Mouse (Mus musculus): ENCODE data around the gene Kri1. TPM values are rescaled to one million over a fixed set of nuclear protein-coding genes. Genes with fewer than 3 reads are reported as not detected.
A peak's percentile ranks its signal among the peaks of the same experiment; 100 is the strongest.
"Not testable (repeated sequence)": the region's sequence is repeated elsewhere in the genome, so short reads cannot be mapped to it uniquely, and the experiment has no call there.

Gene Kri1
- polyA plus RNA-seq, 1 experiment from 2014 or later, result 16.8 TPM

DNA sequence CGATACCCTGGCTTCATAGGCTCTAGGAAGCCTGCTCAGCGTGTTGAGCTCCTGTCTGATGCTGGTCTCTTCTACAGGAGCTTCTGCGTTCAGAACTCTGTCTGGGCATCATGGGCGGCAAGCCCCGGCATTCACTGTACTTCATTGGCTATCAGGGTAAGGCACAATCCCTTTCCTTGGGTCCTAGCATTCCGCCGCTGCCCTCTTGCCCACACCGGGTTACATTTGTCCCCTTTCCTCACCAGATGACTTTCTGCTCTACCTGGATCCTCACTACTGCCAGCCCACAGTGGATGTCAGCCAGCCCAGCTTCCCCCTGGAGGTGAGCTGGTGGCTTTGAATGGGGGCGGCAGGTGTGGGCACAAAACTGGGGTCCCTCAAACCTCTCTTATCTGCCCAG is 15.4 kb downstream of the Kri1 start:
- no peak overlapping the region for H3K27ac ChIP-seq (ENCODE audit: low read depth, low read length)
- H3K9ac ChIP-seq (ENCODE audit: low read depth, low read length), result no peak overlapping the region
- no peaks in the 10 kb centered on the region for H3K4me1 ChIP-seq (ENCODE audit: control insufficient read depth, insufficient read depth, low read depth, low read length)
- 92% methylated on average over 9 of the region's 9 CpGs for WGBS
- H3K9me3 ChIP-seq (ENCODE audit: control insufficient read depth, low read length), result no peaks in the 10 kb centered on the region
- H3K36me3 ChIP-seq (ENCODE audit: control insufficient read depth, insufficient read depth, low read length), result peaks cover 62% of the 10 kb centered on the region
- H3K27me3 ChIP-seq (replicated peaks; ENCODE audit: control insufficient read depth, insufficient read depth, low read length), result no peaks in the 10 kb centered on the region
- no peak for ATAC-seq
- no peak overlapping the region for H3K4me3 ChIP-seq (ENCODE audit: low read length)
- H3K4me2 ChIP-seq (ENCODE audit: low read length), result no peak overlapping the region

GRCm38 (mm10) chr9:21269590-21269989 is 18.2 kb downstream of the Kri1 start:
- not testable (repeated sequence) for H3K27me3 ChIP-seq (replicated peaks; ENCODE audit: control insufficient read depth, insufficient read depth, low read length); H3K9me3 ChIP-seq (ENCODE audit: control insufficient read depth, low read length); H3K27ac ChIP-seq (ENCODE audit: low read depth, low read length); H3K4me3 ChIP-seq (ENCODE audit: low read length); H3K4me2 ChIP-seq (ENCODE audit: low read length); H3K9ac ChIP-seq (ENCODE audit: low read depth, low read length); ATAC-seq
- 85% methylated on average over 5 of the region's 5 CpGs for WGBS
- H3K36me3 ChIP-seq (ENCODE audit: control insufficient read depth, insufficient read depth, low read length), result peaks cover 48% of the 10 kb centered on the region
- peaks cover 16% of the 10 kb centered on the region for H3K4me1 ChIP-seq (ENCODE audit: control insufficient read depth, insufficient read depth, low read depth, low read length)

DNA sequence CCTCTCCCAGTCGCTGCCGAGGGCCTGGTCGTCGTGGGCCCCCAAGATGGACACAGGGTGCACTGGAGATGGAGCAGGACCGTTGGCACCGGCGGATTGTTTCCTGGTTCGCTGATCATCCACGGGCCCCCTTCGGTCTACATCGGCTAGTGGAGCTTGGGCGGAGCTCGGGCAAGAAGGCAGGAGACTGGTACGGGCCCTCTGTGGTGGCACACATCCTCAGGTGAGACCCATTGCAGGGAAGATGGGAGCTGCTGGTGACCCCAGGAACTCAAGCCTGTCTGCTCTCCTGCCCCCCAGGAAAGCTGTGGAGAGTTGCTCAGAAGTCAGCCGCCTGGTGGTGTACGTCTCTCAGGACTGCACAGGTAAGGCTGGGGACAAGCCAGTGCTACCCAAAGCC is 19.5 kb downstream of the Kri1 start:
- no peaks in the 10 kb centered on the region for H3K27me3 ChIP-seq (replicated peaks; ENCODE audit: control insufficient read depth, insufficient read depth, low read length)
- peaks cover 20% of the 10 kb centered on the region for H3K4me1 ChIP-seq (ENCODE audit: control insufficient read depth, insufficient read depth, low read depth, low read length)
- H3K9me3 ChIP-seq (ENCODE audit: control insufficient read depth, low read length), result no peaks in the 10 kb centered on the region
- H3K4me2 ChIP-seq (ENCODE audit: low read length), result no peak overlapping the region
- no peak for ATAC-seq
- no peak overlapping the region for H3K27ac ChIP-seq (ENCODE audit: low read depth, low read length)
- H3K4me3 ChIP-seq (ENCODE audit: low read length), result no peak overlapping the region
- H3K36me3 ChIP-seq (ENCODE audit: control insufficient read depth, insufficient read depth, low read length), result peaks cover 41% of the 10 kb centered on the region
- H3K9ac ChIP-seq (ENCODE audit: low read depth, low read length), result no peak overlapping the region
- WGBS, result 95% methylated on average over 16 of the region's 16 CpGs

- Histone ChIP-seq H3K4me2 (ENCODE audit: low read length) (no peak overlapping the region; the same call in 1 of the 2 replicates), H3K4me3 (ENCODE audit: low read length) (no peak overlapping the region)
- no peak for ATAC-seq
Measured at GRCm38 (mm10) chr9:21266889-21267288, 20.9 kb downstream of the Kri1 start.

GRCm38 (mm10) chr9:21265611-21266010 is 22.2 kb downstream of the Kri1 start:
- peaks cover 15% of the 10 kb centered on the region for H3K36me3 ChIP-seq (ENCODE audit: control insufficient read depth, insufficient read depth, low read length)
- H3K27ac ChIP-seq (ENCODE audit: low read depth, low read length), result no peak overlapping the region
- H3K9me3 ChIP-seq (ENCODE audit: control insufficient read depth, low read length), result no peaks in the 10 kb centered on the region
- H3K4me3 ChIP-seq (ENCODE audit: low read length), result peak overlapping the region; percentile 80
- H3K9ac ChIP-seq (ENCODE audit: low read depth, low read length), result peak overlapping the region; percentile 88
- H3K4me2 ChIP-seq (ENCODE audit: low read length), result peak overlapping the region; percentile 92
- H3K4me1 ChIP-seq (ENCODE audit: control insufficient read depth, insufficient read depth, low read depth, low read length), result peaks cover 20% of the 10 kb centered on the region
- no peak; the same call in 1 of the 2 replicates for ATAC-seq
- H3K27me3 ChIP-seq (replicated peaks; ENCODE audit: control insufficient read depth, insufficient read depth, low read length), result no peaks in the 10 kb centered on the region
- WGBS, result 5% methylated on average over 11 of the region's 11 CpGs

More at GRCm38 (mm10) chr9:21266889-21267288, 20.9 kb downstream of the Kri1 start:
- Histone ChIP-seq H3K9me3 (ENCODE audit: control insufficient read depth, low read length) (no peaks in the 10 kb centered on the region), H3K27ac (ENCODE audit: low read depth, low read length) (no peak overlapping the region), H3K36me3 (ENCODE audit: control insufficient read depth, insufficient read depth, low read length) (peaks cover 27% of the 10 kb centered on the region), H3K27me3 (replicated peaks; ENCODE audit: control insufficient read depth, insufficient read depth, low read length) (no peaks in the 10 kb centered on the region), H3K4me1 (ENCODE audit: control insufficient read depth, insufficient read depth, low read depth, low read length) (peaks cover 20% of the 10 kb centered on the region), H3K9ac (ENCODE audit: low read depth, low read length) (no peak overlapping the region; the same call in 1 of the 2 replicates)
- 99% methylated on average over 5 of the region's 5 CpGs for WGBS

GRCm38 (mm10) chr9:21265000-21265561 is 22.7 kb downstream of the Kri1 start, which contains the start of gene Atg4d:
Gene Atg4d, plus strand, starts transcription at chr9:21265293.
- peak within 1 kb of the TSS; percentile 92 for H3K4me2 ChIP-seq (ENCODE audit: low read length)

DNA sequence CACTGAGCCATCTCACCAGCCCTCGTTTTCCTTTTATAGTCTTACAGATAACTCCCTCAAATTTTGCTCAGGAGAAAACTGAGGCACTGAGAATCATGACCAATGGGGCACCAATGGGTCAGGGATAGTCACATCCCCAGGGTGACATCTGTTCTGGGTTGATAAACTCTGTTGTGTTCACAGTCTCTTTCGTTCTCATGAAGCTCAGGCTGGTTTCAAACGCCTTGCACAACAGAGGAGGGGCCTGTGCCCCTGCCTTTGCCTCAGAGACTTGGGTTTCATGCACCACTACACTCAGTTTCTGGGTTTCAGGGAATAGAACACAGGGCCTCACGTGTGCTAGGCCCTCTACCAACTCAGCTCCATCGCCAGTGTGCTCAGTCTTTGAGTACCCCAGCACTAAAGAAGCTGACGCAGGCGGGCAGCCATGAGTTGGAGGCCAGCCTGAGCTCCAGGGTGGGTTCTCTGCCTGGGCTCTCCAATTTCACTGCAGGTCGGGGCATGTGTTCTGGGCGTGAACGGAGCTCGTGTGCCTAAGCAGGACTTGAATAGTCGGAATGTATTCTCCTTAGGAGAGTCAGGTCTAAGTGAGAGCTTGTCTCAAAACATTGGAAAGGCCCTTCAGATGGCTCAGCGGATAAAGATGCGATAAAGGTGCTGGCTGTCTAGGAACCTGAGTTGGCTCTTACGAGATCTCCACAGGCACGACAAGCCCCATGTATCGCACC is 23.3 kb downstream of the Kri1 start:
- peaks cover 8% of the 10 kb centered on the region; the same call in 1 of the 2 replicates for H3K36me3 ChIP-seq (ENCODE audit: control insufficient read depth, insufficient read depth, low read length)
- peak overlapping the region; percentile 80 for H3K4me3 ChIP-seq (ENCODE audit: low read length)
- no peak; the same call in none of the 2 replicates for ATAC-seq
- H3K27ac ChIP-seq (ENCODE audit: low read depth, low read length), result peak overlapping the region; percentile 84
- H3K9me3 ChIP-seq (ENCODE audit: control insufficient read depth, low read length), result no peaks in the 10 kb centered on the region
- 20% methylated on average over 17 of the region's 17 CpGs for WGBS
- peak overlapping the region; percentile 71 for H3K9ac ChIP-seq (ENCODE audit: low read depth, low read length)
- peaks cover 20% of the 10 kb centered on the region for H3K4me1 ChIP-seq (ENCODE audit: control insufficient read depth, insufficient read depth, low read depth, low read length)
- no peaks in the 10 kb centered on the region for H3K27me3 ChIP-seq (replicated peaks; ENCODE audit: control insufficient read depth, insufficient read depth, low read length)
- peak overlapping the region; percentile 92 for H3K4me2 ChIP-seq (ENCODE audit: low read length)

More at GRCm38 (mm10) chr9:21265000-21265561, 22.7 kb downstream of the Kri1 start, which contains the start of gene Atg4d:
- under 1% methylated on average over 43 of the region's 49 CpGs for WGBS
- H3K36me3 ChIP-seq (ENCODE audit: control insufficient read depth, insufficient read depth, low read length), result peaks cover 11% of the 10 kb centered on the region; the same call in 1 of the 2 replicates
- H3K9me3 ChIP-seq (ENCODE audit: control insufficient read depth, low read length), result no peaks in the 10 kb centered on the region
- peaks cover 20% of the 10 kb centered on the region for H3K4me1 ChIP-seq (ENCODE audit: control insufficient read depth, insufficient read depth, low read depth, low read length)
- peak within 1 kb of the TSS; percentile 80 for H3K4me3 ChIP-seq (ENCODE audit: low read length)
- H3K27ac ChIP-seq (ENCODE audit: low read depth, low read length), result peak within 1 kb of the TSS; percentile 84
- peak; percentile 98 for ATAC-seq
- H3K9ac ChIP-seq (ENCODE audit: low read depth, low read length), result peak within 1 kb of the TSS; percentile 88
- no peaks in the 10 kb centered on the region for H3K27me3 ChIP-seq (replicated peaks; ENCODE audit: control insufficient read depth, insufficient read depth, low read length)

DNA sequence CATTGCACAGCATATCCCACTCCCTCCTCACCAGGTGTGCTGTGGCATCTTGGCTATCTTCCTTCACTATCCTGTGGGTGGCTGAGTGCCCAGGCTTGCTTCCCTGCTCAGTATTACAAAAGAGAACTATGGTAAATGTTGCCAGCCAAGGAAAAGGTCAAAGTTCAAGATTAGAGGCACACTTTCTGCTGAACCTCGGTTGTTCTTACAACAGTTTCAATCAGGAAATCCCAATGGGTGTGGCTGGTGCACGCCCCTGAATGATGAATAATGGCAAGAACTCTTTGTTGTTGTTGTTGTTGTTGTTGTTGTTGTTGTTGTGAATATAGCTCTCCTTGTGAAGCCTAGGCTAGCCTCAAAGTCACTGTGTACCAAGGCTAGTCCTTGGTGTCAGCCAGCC is 25.9 kb downstream of the Kri1 start:
- H3K4me1 ChIP-seq (ENCODE audit: control insufficient read depth, insufficient read depth, low read depth, low read length), result peaks cover 18% of the 10 kb centered on the region
- H3K4me3 ChIP-seq (ENCODE audit: low read length), result no peak overlapping the region
- no peaks in the 10 kb centered on the region; the same call in 1 of the 2 replicates for H3K27me3 ChIP-seq (replicated peaks; ENCODE audit: control insufficient read depth, insufficient read depth, low read length)
- no peak overlapping the region for H3K4me2 ChIP-seq (ENCODE audit: low read length)
- no peak overlapping the region for H3K9ac ChIP-seq (ENCODE audit: low read depth, low read length)
- 55% methylated on average over 2 of the region's 2 CpGs for WGBS
- H3K9me3 ChIP-seq (ENCODE audit: control insufficient read depth, low read length), result no peaks in the 10 kb centered on the region
- no peaks in the 10 kb centered on the region for H3K36me3 ChIP-seq (ENCODE audit: control insufficient read depth, insufficient read depth, low read length)
- no peak for ATAC-seq
- no peak overlapping the region for H3K27ac ChIP-seq (ENCODE audit: low read depth, low read length)

DNA sequence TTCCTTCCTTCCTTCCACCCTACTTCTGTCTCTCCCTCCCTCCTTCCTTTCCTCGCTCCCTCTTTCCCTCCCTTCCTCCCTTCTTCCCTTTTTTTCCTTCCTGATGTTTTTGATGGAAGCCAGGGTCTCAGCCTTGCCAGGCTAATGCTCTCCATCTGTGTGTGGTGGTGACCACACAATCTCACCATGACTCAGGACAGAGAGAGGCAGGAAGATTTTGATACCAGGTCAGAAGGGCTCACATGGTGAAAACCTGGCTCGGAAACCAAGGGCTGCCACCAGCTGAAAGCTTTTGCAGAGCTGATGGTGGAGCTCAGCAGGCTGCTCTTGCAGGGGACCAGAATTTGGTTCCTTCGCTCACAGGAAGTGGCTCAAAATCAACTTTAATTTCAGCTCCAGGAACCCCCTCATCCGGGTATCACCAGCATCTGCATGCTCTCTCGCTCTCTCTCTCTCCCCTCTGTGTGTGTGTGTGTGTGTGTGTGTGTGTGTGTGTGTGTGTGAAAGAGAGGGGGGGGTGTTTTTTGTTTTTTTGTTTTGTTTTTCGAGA is 27.2 kb downstream of the Kri1 start:
- Histone ChIP-seq H3K9me3 (ENCODE audit: control insufficient read depth, low read length) (no peaks in the 10 kb centered on the region), H3K4me2 (ENCODE audit: low read length) (no peak overlapping the region), H3K4me1 (ENCODE audit: control insufficient read depth, insufficient read depth, low read depth, low read length) (peaks cover 5% of the 10 kb centered on the region), H3K27ac (ENCODE audit: low read depth, low read length) (no peak overlapping the region), H3K9ac (ENCODE audit: low read depth, low read length) (no peak overlapping the region), H3K4me3 (ENCODE audit: low read length) (no peak overlapping the region), H3K36me3 (ENCODE audit: control insufficient read depth, insufficient read depth, low read length) (no peaks in the 10 kb centered on the region), H3K27me3 (replicated peaks; ENCODE audit: control insufficient read depth, insufficient read depth, low read length) (no peaks in the 10 kb centered on the region; the same call in 1 of the 2 replicates)
- ATAC-seq, result no peak
- WGBS, result 78% methylated on average over 6 of the region's 6 CpGs
